Mouse (Mus musculus) T-helper 2 cell (primary cell): ENCODE data around the gene Zbtb12.

Source experiments
- in situ Hi-C: fragments of 300-600 bp; cut with MboI, MseI; formaldehyde crosslinking; loops from one replicate; pipeline ENCODE4 v1.15.1; 2025; ENCODE audit warnings: high pct_unique_total_duplicates

The Zbtb12 gene

GRCm38 (mm10) chr17:34899053-34899889, 20.0 kb downstream of the Zbtb12 start:
- in situ Hi-C loops, result no loop called here

GRCm38 (mm10) chr17:34899890-34900243, 20.6 kb downstream of the Zbtb12 start:
- in situ Hi-C loops, result loop anchor here (5.0 kb wide), 1 partner anchor 37 kb away; no protein-coding TSS in a partner anchor

DNA sequence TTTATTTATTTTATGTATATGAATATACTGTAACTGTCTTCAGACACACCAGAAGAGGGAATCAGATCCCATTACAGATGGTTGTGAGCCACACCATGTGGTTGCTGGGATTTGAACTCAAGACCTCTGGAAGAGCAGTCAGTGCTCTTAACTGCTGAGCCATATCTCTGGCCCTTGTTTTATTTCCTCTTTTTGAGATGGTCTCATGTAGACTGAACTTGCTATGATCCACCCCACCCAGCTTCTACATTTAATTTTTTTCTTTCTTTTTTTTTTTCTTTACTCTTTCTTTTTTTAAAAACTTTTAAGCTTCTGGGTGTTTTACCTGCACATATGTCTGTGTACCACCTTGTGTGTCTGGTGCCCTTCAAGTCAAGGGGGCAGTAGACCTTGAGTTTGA, 21.5 kb downstream of the Zbtb12 start:
- in situ Hi-C loops, result loop anchor here (5.0 kb wide), 1 partner anchor 36 kb away; no protein-coding TSS in a partner anchor

GRCm38 (mm10) chr17:34901948-34902347, 22.7 kb downstream of the Zbtb12 start:
- in situ Hi-C loops, result loop anchor here (5.0 kb wide), 1 partner anchor 35 kb away; no protein-coding TSS in a partner anchor

DNA sequence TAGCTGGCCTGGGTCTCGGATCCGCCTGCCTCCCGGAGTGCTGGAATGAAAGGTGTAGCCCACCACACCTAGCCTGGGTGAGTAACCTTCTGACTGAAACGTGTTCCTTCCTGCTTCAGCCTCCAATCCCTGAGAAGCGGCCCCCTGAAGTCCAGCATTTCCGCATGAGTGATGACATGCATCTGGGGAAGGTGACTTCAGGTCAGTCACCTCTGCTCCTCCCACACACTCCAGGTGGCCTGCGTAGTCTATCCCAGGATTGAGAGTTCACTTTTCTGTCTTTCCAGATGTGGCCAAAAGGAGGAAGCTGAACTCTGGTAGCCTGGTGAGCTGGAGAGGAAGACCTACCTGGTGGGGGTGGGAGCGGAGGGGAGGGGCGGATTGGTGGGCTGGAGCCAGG, 23.6 kb downstream of the Zbtb12 start:
- in situ Hi-C loops, result loop anchor here (5.0 kb wide), 1 partner anchor 34 kb away; no protein-coding TSS in a partner anchor

DNA sequence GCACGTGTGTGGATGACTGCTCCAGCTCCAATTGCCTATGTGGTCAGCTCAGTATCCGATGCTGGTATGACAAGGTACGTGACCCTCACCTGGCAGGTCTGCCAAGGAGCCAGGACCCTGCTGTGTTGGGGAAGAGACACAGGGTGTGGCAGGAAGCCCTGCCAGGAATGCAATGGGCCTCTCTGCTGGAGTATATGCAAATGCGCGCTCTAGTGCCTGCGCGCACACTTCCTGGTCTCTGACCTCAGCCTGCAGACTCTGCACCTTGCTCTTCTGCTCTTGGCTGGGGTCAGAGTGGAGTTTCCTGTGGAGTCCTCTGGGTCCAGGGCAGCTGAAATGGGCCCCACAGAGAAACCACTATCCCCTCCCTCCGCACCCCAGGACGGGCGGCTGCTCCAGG, 31.7 kb downstream of the Zbtb12 start:
- in situ Hi-C loops, result loop anchor here (5.0 kb wide), 1 partner anchor 54 kb away; no protein-coding TSS in a partner anchor

DNA sequence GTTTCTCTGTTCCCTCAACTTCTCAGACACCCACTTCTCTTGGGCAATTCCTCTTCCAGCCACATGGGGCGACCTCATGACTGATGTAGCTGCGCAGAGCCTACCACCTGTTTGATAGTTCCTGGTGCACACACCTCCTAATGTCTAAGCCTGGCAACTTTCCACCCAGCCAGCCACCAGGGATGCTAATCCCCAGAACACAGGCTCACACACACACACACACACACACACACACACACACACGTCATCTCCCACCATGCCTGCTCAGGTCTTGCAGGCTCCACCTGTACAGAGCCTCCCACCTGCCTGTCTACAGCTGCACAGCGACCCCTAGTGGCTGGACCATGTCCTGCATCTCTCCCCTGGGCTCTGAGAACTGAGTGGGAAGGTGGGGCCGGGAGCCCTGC, 32.7 kb downstream of the Zbtb12 start:
- in situ Hi-C loops, result loop anchor here (5.0 kb wide), 1 partner anchor 55 kb away; no protein-coding TSS in a partner anchor

DNA sequence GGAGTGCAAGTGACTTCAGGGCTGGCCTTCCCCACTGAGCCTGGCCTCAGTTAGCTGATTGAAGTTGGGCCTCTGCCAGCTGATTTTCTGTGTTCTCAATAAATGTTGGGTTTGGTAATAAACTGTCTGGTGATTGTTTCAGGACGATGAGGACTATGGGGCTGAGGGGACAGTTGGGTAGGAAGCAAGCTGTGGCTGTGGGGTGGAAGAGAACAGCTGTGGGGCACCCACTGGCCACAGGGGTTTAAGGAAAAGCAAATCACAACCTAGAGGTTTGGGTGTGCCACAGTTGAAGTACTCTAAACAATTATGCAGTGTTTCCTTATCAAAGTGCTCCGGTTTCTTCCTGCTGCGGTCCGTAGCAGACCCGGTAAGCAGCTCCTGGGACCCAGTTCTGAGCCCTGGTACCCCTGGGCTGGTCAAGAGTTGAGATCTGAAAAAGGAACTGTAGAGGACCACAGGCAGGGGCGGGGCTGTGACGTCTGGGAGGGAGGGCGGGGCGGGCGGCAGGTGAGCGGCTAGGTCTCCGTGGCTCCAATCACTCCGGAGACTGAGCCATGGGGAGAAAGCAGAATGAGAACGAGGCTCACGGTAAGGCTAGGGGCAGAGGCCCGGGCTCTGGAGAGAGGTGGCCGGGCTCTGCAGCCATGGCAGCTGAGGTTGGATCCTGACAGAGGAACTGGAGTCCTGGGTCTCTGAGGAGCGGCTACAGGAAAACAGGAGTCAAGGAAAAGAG, 34.8 kb downstream of the Zbtb12 start, which contains the start of gene Slc44a4:
Gene Slc44a4 (plus strand): TSS at position 537 of the 736 bp plus-strand sequence.
- in situ Hi-C loops, result loop anchor here (5.0 kb wide), 1 partner anchor 57 kb away; no protein-coding TSS in a partner anchor

DNA sequence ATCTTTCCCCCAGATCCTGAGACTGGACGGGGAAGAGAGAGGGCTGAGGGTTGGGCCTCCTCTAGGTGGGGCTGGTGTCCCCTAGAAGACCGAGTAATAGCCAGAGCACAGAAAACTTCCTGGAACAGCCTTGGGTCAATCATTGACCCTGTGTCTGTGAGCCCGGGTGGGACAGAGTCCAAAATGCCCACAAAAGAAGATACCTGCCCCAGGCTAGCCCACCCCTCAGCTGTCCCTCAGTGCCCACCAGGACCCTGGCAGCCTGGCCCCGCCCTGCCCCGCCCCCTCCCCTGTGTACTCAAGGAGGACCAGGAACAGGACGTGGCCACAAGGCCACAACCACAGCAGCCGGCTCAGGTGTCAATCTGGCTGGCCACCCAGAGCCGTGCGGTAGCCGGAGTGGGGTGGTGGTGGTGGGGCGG, 36.1 kb downstream of the Zbtb12 start:
- in situ Hi-C loops, result no loop called here

DNA sequence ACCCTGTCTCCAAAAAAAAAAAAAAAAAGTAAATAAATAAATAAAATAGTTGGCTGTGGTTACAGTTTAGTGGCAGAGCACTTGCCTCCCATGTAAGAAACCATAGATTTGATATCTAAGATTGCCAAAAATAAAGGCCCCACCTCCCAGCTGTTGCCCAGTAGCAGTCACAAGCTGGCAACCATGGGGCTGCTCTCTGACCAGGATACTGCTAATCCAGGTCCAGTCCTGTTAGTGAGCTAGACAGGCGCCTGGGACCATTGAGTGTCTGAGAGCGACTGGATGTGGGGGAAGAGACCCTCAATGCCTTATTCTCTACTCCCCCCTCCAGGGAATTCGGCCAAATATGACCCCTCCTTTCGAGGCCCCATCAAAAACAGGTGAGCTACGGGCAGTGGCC, 37.0 kb downstream of the Zbtb12 start:
- in situ Hi-C loops, result no loop called here

DNA sequence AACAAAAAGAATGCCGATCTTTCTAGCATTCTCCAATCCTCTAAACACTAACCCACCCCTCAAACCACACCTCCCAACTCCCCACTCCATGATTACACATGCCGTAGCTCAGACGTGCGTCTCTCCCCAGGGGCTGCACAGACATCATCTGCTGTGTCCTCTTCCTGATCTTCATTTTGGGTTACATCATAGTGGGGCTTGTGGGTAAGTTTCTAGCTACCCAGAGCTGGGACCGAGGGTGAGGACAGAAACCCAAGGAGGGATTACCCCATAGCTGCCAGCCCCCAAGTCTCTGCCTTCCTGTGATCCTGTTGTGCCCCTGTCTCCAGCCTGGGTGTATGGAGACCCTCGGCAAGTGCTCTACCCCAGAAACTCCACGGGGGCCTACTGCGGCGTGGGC, 37.9 kb downstream of the Zbtb12 start:
- in situ Hi-C loops, result no loop called here

DNA sequence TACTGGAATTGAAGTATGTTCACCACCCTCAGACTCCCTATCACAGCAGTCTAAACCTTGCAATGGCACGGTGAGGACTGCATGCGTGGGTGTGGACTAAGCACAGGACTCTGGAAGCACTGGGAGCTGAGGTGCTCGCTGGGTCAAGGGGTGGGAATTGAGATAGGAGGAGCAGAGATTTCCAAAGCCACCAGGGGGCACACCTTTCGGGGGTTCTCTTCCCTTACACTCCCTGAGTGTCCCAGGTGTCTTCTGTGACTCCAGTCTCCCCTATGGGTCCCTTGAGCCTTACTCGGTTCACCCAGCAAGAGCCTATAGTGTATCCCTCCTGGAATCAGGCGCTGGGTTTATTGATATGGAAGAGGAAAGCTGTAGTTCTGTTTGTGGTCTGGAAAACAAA, 43.7 kb downstream of the Zbtb12 start:
- in situ Hi-C loops, result no loop called here

GRCm38 (mm10) chr17:34924258-34924657, 45.0 kb downstream of the Zbtb12 start:
- in situ Hi-C loops, result no loop called here

DNA sequence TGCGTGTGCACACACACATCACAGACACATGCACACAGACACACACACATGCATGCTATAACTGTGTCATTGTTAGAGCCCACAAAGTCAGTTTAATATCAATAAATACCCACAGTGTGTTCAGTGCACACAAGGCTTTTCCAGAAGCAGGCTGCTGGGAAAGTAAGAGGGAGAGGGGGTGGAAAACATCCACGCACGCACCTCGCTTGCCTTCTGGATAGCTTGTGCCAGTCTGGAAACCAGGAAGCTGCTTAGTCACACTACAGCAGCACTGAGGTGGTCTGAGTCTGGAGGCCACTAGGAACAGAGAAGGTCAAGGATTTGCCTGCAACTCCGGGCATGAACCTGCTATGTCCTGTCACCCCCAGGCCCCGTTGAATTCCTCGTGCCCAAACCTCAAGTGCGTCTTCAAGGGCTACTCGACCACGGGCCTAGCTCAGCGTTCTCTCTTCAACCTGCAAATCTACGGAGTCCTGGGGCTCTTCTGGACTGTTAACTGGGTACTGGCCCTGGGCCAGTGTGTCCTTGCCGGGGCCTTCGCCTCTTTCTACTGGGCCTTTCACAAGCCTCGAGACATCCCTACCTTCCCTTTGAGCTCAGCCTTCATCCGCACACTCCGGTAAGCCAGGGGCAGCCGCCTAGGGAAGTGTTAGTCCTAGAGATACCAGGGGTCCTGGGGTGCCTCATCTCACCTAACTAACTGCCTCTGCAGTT, 48.2 kb downstream of the Zbtb12 start:
- in situ Hi-C loops, result no loop called here

DNA sequence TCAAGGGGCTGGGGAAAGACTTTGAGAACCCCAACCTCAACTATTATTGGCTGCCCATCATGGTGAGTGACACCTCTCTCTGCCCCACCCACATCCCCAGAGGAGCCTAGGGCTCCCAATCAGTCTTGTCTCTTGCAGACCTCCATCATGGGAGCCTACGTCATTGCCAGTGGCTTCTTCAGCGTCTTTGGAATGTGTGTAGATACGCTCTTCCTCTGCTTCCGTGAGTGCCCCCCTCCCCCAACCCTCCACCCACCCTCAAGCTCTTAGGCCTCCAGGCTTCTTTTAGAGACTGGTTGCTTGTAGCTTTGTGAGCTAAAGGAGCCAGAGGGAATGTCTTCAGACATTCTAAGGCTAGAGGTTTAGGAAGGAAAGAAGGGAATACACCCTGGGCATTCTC, 49.6 kb downstream of the Zbtb12 start:
- in situ Hi-C loops, result no loop called here

DNA sequence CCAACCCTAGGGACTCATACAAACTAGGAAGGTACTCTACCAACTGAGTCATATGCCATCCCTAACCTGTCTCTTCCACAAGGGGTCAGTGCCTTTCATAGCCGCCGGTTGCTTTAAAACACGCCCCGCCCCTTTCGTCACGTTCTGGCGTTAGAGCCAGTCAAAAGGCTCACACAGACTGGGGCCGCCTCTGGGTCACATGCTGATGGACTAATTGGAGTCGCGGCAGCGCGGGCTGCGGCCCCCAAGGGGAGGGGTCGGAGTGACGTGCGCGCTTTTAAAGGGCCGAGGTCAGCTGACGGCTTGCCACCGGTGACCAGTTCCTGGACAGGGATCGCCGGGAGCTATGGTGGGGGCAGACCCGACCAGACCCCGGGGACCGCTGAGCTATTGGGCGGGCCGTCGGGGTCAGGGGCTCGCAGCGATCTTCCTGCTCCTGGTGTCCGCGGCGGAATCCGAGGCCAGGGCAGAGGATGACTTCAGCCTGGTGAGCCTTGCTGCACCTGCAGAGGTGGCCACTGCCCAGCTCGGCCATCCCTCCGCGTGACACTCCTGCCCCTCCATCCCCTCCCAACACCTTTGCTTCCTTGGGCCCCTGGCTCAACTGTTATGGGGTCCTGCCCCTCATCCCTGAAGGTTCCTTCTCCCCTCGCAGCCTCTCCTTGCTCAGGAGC, 51.9 kb downstream of the Zbtb12 start, which contains the start of gene Neu1:
Gene Neu1 (plus strand): TSS at position 193 of the 674 bp plus-strand sequence.
- in situ Hi-C loops, result no loop called here

DNA sequence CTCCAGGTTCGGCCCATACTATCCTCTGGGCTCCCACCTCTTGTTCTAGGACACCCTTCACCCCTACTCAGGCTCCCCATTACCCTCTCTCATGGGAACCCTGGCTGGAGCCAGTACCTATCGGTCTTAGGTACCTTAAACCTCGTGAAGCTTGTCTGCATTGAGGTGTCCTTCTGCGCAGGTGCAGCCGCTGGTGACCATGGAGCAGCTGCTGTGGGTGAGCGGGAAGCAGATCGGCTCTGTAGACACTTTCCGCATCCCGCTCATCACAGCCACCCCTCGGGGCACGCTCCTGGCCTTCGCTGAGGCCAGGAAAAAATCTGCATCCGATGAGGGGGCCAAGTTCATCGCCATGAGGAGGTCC, 52.4 kb downstream of the Zbtb12 start:
- in situ Hi-C loops, result no loop called here

- in situ Hi-C loops, result no loop called here
Measured at GRCm38 (mm10) chr17:34932287-34932686, 53.0 kb downstream of the Zbtb12 start.

DNA sequence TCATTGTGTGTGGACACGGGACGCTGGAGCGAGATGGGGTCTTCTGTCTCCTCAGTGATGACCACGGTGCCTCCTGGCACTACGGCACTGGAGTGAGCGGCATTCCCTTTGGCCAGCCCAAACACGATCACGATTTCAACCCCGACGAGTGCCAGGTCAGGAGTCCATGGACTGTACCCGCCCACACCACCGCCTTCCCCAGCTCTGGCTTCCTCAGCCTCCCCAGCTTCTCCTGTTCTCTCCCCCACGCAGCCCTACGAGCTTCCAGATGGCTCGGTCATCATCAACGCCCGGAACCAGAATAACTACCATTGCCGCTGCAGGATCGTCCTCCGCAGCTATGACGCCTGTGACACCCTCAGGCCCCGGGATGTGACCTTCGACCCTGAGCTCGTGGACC, 54.7 kb downstream of the Zbtb12 start:
- in situ Hi-C loops, result no loop called here

DNA sequence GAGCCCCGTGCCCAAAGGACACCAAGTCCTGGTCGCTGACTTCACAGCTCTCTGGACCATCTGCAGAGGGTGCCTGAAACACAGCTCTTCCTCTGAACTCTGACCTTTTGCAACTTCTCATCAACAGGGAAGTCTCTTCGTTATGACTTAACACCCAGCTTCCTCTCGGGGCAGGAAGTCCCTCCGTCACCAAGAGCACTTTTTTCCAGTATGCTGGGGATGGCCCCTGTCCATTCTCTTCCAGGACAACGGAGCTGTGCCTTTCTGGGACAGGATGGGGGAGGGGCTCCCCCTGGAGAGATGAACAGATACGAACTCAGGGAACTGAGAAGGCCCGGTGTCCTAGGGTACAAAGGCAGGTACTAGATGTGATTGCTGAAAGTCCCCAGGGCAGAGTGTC, 55.5 kb downstream of the Zbtb12 start:
- in situ Hi-C loops, result loop anchor here (5.0 kb wide), 1 partner anchor 33 kb away; no protein-coding TSS in a partner anchor

DNA sequence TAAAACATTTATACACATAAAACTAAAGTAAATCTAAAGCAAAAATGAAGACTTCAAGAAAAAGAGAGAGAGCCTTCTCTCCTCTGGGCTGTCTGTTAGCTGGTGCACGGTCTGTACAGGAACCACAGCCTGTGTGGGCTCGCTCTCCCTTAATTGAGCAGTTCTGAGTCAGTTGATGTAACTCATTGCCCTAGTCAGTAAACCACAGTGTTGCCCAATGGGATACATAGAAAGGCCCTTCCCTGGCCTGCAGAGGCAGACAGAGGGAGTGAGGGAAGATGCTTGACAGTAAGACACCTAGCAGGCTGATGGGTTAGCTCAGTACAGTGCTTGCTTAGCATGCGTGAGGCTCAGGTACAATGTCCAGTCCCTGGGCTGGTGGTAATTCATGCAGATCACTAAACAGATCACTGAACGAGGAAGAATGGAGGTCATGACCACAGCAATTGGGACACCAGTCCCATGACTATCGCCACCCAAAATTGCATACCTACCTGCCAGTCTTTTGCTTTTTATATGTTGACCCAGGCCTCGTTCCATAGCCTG, 58.8 kb downstream of the Zbtb12 start:
- in situ Hi-C loops, result loop anchor here (5.0 kb wide), 1 partner anchor 36 kb away; no protein-coding TSS in a partner anchor
